Mouse (Mus musculus) ES-E14 (cell line): ENCODE measurements at regions not wholly inside any gene's neighbourhood (a gene's known extent, or its start where the extent isn't known, plus 50 kb on each side); places are given as distances from the start of the nearest gene placed in this dataset.

Experiments used
- DNase-seq: peaks from one replicate; pipeline ENCODE4 v3.0.0-alpha.2; 2013; ENCODE audit warnings: low read depth, low spot score
- H3K27ac ChIP-seq: 2 replicates; pipeline ENCODE4 v1.5.1; 2012; ENCODE audit warnings: low read depth, mild to moderate bottlenecking, low read length, moderate library complexity, mixed read lengths; ENCODE audit not compliant: poor library complexity, insufficient read depth, severe bottlenecking
- H3K36me3 ChIP-seq: 2 replicates; pipeline ENCODE4 v1.6.1; 2012; ENCODE audit warnings: mild to moderate bottlenecking, low read length, moderate library complexity, mixed read lengths; ENCODE audit not compliant: control insufficient read depth, poor library complexity, insufficient read depth, severe bottlenecking
- H3K4me1 ChIP-seq, 2 experiments: fragments of 150-350 bp in 1 of 2; sonication (generic) in 1 of 2; 2 replicates each; pipeline ENCODE4 v1.6.1; 2012; ENCODE audit warnings: low read length in 2 of 2, mild to moderate bottlenecking in 1 of 2, mixed read lengths in 1 of 2; ENCODE audit not compliant: control insufficient read depth in 2 of 2, insufficient read depth in 2 of 2, poor library complexity in 1 of 2
- H3K4me3 ChIP-seq, 2 experiments: fragments of 150-350 bp in 1 of 2; sonication (generic) in 1 of 2; 2 replicates each; pipeline ENCODE4 v1.5.1; 2012; ENCODE audit warnings: low read length in 2 of 2, low read depth in 1 of 2, mild to moderate bottlenecking in 1 of 2, mixed read lengths in 1 of 2; ENCODE audit not compliant: insufficient read depth in 1 of 2, poor library complexity in 1 of 2, severe bottlenecking in 1 of 2
- H3K9ac ChIP-seq: 2 replicates; pipeline ENCODE4 v1.6.1; 2012; ENCODE audit warnings: low read depth, mild to moderate bottlenecking, low read length, mixed read lengths; ENCODE audit not compliant: poor library complexity, insufficient read depth, severe bottlenecking
- H3K9me3 ChIP-seq: fragments of 150-350 bp; sonication (generic); 2 replicates; pipeline ENCODE4 v1.6.1; 2012; ENCODE audit warnings: low read depth, mild to moderate bottlenecking, low read length; ENCODE audit not compliant: control insufficient read depth, insufficient read depth
- CHD2 ChIP-seq: IDR thresholded peaks from 2 replicates; pipeline ENCODE4 v1.6.1; 2014; ENCODE audit warnings: mild to moderate bottlenecking, low read depth, low read length, inconsistent platforms
- HCFC1 ChIP-seq: IDR thresholded peaks from 2 replicates; pipeline ENCODE4 v1.6.1; 2012; ENCODE audit warnings: low read length, inconsistent platforms, borderline replicate concordance; ENCODE audit not compliant: insufficient read depth
- MAFK ChIP-seq: IDR thresholded peaks from 2 replicates; pipeline ENCODE4 v1.6.1; 2014; ENCODE audit warnings: mild to moderate bottlenecking, low read depth, low read length, inconsistent platforms; ENCODE audit not compliant: insufficient read depth
- ZC3H11A ChIP-seq: IDR thresholded peaks from 2 replicates; pipeline ENCODE4 v1.6.1; 2012; ENCODE audit warnings: low read depth, mild to moderate bottlenecking, inconsistent platforms, low read length, borderline replicate concordance
- ZNF384 ChIP-seq: IDR thresholded peaks from 2 replicates; pipeline ENCODE4 v1.6.1; 2012; ENCODE audit warnings: low read depth, low read length, inconsistent platforms
- in situ Hi-C, 2 experiments: fragments of 600-800 bp; cut with MboI; formaldehyde crosslinking; loops; one replicate each; pipeline ENCODE4 v1.15.1; 2025; ENCODE audit warnings: low sequenced_read_pairs in 2 of 2, inconsistent platforms in 1 of 2; ENCODE audit not compliant: unreplicated experiment in 2 of 2

DNA sequence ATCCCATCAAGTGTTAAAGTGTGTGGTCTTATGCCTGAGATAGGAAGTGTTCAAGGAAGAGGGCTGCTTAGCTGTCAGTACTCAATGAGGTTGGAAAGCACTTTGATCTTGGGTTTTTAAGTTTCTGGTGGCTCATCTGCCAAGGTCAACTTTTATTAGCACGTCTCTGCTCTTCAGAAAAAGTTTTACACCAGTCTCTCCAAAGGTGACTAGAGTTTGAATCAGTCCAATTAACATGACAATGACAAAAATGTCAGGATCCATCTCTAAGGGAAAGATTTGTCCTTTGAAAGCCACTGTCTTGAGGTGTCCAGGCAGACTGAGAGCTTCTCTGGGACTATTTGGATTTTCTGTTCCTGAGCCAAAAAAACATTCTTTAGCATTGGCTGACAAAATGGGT is 73.4 kb upstream of the Egr2 start:
- TF ChIP-seq ZNF384 (no peak), ZC3H11A (no peak), MAFK (no peak), CHD2 (no peak), HCFC1 (no peak)
- Histone ChIP-seq H3K36me3 (no peaks in the 10 kb centered on the region), H3K9me3 (no peaks in the 10 kb centered on the region), H3K27ac (no peak overlapping the region), H3K4me1 (peaks cover 6 to 7% of the 10 kb centered on the region in 2 experiments; a peak in 2 of 4 replicates), H3K4me3 (no peak overlapping the region), H3K9ac (no peak overlapping the region)
- in situ Hi-C loops, result no loop called here
- peak; percentile 22 for DNase-seq

DNA sequence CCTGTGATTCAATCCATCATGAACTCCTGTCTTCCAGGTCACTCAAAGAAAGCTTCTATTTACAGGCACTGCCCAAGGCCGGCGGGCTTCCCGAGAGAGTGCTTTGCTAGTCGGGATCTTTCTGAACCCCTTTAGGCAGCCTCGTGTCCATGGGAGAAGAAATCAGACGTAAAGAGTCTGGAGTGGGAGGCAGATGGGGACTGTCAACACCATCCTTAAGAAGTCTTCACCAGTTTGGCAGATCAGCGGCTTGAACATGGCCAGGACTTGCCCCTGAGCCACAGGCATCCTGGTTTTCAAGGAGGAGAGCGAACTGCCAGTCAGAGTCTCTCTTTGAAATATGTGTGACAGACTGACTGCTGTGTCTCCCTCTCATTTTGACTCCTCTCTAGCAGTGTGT is 66.6 kb upstream of the Egr2 start:
- TF ChIP-seq ZC3H11A, result no peak
- no peak overlapping the region for H3K4me3 ChIP-seq
- no peak overlapping the region for H3K9ac ChIP-seq
- no peak overlapping the region for H3K27ac ChIP-seq
- DNase-seq, result no peak
- in situ Hi-C loops, result no loop called here
- H3K36me3 ChIP-seq, result no peaks in the 10 kb centered on the region
- H3K9me3 ChIP-seq, result no peaks in the 10 kb centered on the region
- H3K4me1 ChIP-seq, result peaks cover 0 to 3% of the 10 kb centered on the region in 2 experiments; a peak in 1 of 4 replicates

DNA sequence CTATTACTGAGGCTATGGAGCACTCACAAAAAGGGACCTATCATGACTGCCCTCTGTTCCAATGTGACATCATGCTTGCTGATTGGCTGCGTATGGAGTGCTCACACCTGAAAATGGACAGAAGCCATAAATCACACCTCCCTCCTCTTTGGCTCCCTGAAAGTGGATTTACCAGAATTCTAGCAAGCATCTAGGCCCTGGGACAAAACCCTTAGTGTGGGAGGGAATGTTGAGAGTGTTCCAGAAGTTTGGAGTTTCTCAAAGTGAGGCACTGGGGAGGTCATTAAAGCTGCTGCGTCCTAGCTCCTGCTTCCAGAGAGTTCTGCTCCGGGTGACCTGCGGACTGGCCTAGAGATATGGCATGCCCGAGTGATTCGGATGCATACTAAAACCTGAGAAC is 62.3 kb upstream of the Egr2 start:
- Histone ChIP-seq H3K27ac (no peak overlapping the region), H3K36me3 (no peaks in the 10 kb centered on the region), H3K4me1 (no peaks in the 10 kb centered on the region), H3K9ac (no peak overlapping the region), H3K9me3 (no peaks in the 10 kb centered on the region), H3K4me3 (no peak overlapping the region)
- in situ Hi-C loops, result no loop called here
- TF ChIP-seq MAFK (no peak), HCFC1 (no peak), ZC3H11A (no peak), CHD2 (no peak), ZNF384 (no peak)
- no peak for DNase-seq

- DNase-seq, result no peak
- no peaks in the 10 kb centered on the region for H3K36me3 ChIP-seq
- no peak overlapping the region for H3K9ac ChIP-seq
- H3K27ac ChIP-seq, result no peak overlapping the region
- H3K4me1 ChIP-seq, result no peaks in the 10 kb centered on the region
- in situ Hi-C loops, result no loop called here
- no peaks in the 10 kb centered on the region for H3K9me3 ChIP-seq
- H3K4me3 ChIP-seq, result no peak overlapping the region
- TF ChIP-seq MAFK (no peak), CHD2 (no peak), ZC3H11A (no peak), ZNF384 (no peak), HCFC1 (no peak)
Observed at GRCm38 (mm10) chr10:67474336-67474735, 60.9 kb upstream of the Egr2 start.

DNA sequence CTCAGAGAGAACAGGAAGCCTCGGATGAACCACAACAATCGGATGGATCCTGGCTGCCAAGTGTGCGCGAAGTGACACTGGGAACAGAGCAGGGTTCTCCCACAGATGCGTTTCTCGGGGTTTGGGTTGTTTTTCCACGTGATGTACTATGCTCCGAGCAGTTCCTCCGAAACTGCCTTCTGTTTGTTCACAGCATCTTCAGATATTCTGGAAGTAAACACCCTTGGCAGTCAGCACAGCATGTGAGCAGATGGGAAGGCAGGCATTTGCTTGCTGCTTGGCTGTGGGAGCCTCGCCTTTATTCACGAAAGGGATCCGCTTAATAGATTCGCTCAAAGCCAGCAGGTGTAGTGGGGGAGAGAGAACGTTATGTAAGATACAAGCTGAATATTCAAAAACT is 53.0 kb upstream of the Egr2 start:
- TF ChIP-seq MAFK (no peak), CHD2 (no peak), ZNF384 (no peak)
- no peak overlapping the region for H3K9ac ChIP-seq
- no peak for DNase-seq
- H3K36me3 ChIP-seq, result no peaks in the 10 kb centered on the region
- H3K9me3 ChIP-seq, result no peaks in the 10 kb centered on the region
- H3K4me3 ChIP-seq, result no peak overlapping the region
- H3K27ac ChIP-seq, result no peak overlapping the region
- in situ Hi-C loops, result no loop called here
- H3K4me1 ChIP-seq, result peaks cover 4 to 9% of the 10 kb centered on the region in 2 experiments; a peak in 2 of 4 replicates
